Mouse (Mus musculus): Measurements from ENCODE around the gene Ch25h.

- TF ChIP-seq HCFC1 (IDR thresholded peaks at IDR 0.05; ENCODE audit: borderline replicate concordance, insufficient read depth, low read length) (no peak), ZNF384 (IDR thresholded peaks at IDR 0.05; ENCODE audit: low read depth, low read length) (no peak), CHD2 (IDR thresholded peaks at IDR 0.05; ENCODE audit: low read depth, low read length) (no peak)
Observed at GRCm38 (mm10) chr19:34518786-34519185, 43.8 kb upstream of the Ch25h start.
